29 mouse cellular contexts compared by ENCODE assay signal in genomic region chrX:17365114-17365513, GRCm38 (mm10). TPM values are rescaled to one million over a fixed set of nuclear protein-coding genes. Genes with fewer than 3 reads are reported as not detected.
DNase-seq lines count a peak whose midpoint lies in the region; ATAC-seq and TF ChIP-seq lines count a peak whose summit lies in the region.
"Had no signal": no experiment of that assay in that cellular context is flagged by ENCODE, and none has a peak within 500 bp of the region (broad histone marks: within the 10 kb centered on the region; RNA-seq: fewer than 3 reads in every experiment).

No protein-coding gene starts in this region.

- dilution Hi-C loops in CH12.LX (cut with MboI; ENCODE audit: extremely low pct_ligation_motif_present, extremely low pct_unique_long_range_greater_than_20kb, low sequenced_read_pairs) = no loop called here

- H3K4me1 ChIP-seq in spleen, adult 2 months (ENCODE audit: control insufficient read depth, insufficient read depth, insufficient read length) = peaks cover 4% of the 10 kb centered on the region
- peaks cover 0 to 3% of the 10 kb centered on the region in 2 experiments; a peak in 1 of 4 replicates for H3K4me1 ChIP-seq in CH12.LX (ENCODE audit: control insufficient read depth in 1 of 2, insufficient read depth in 2 of 2)
- no peaks in the 10 kb centered on the region for H3K4me1 ChIP-seq in intestine, embryonic 16.5 days (ENCODE audit: control insufficient read depth, insufficient read depth, low read length)
- no peaks in the 10 kb centered on the region for H3K4me1 ChIP-seq in hindbrain, embryonic 10.5 days (replicated peaks)
- H3K4me1 ChIP-seq: embryonic facial prominence, embryonic 15.5 days; heart, embryonic 13.5 days; hindbrain, embryonic 13.5 days; intestine, embryonic 15.5 days; midbrain, embryonic 10.5 days; neural tube, embryonic 15.5 days; stomach, embryonic 15.5 days had no signal

- H3K9ac ChIP-seq in CH12.LX (ENCODE audit: insufficient read depth, low read depth) = no peak overlapping the region
- H3K9ac ChIP-seq in intestine, embryonic 16.5 days (ENCODE audit: low read depth, low read length) = no peak overlapping the region
- H3K9ac ChIP-seq: embryonic facial prominence, embryonic 15.5 days; forebrain, postnatal 0 days; heart, embryonic 13.5 days; hindbrain, embryonic 13.5 days; intestine, embryonic 15.5 days; liver, embryonic 14.5 days; lung, embryonic 14.5 days; neural tube, embryonic 15.5 days; stomach, embryonic 15.5 days had no signal

- TF ChIP-seq POLR2A in spleen, adult 2 months (IDR thresholded peaks at IDR 0.05; ENCODE audit: low read depth, low read length) = no peak
- no peak for TF ChIP-seq POLR2A in CH12.LX (IDR thresholded peaks at IDR 0.05; ENCODE audit: low read depth, low read length)

- no peaks in the 10 kb centered on the region for H3K27me3 ChIP-seq in spleen, adult 2 months (ENCODE audit: control insufficient read depth, insufficient read depth, low read length)
- no peaks in the 10 kb centered on the region for H3K27me3 ChIP-seq in CH12.LX (replicated peaks)
- no peaks in the 10 kb centered on the region for H3K27me3 ChIP-seq in splenic B cell, adult 2 months (ENCODE audit: control insufficient read depth, insufficient read depth, low read length, poor library complexity, severe bottlenecking)
- H3K27me3 ChIP-seq in intestine, embryonic 16.5 days (replicated peaks; ENCODE audit: control insufficient read depth, insufficient read depth, low read length) = no peaks in the 10 kb centered on the region
- H3K27me3 ChIP-seq in hindbrain, embryonic 10.5 days (ENCODE audit: insufficient read depth, poor library complexity, severe bottlenecking) = no peaks in the 10 kb centered on the region
- H3K27me3 ChIP-seq: embryonic facial prominence, embryonic 15.5 days; heart, embryonic 13.5 days; hindbrain, embryonic 13.5 days; intestine, embryonic 15.5 days; neural tube, embryonic 15.5 days; stomach, embryonic 15.5 days had no signal

- WGBS in spleen, adult 2 months = 28% methylated on average over 2 of the region's 2 CpGs
- WGBS in intestine, embryonic 16.5 days = 59% methylated on average over 2 of the region's 2 CpGs
- 80% methylated on average over 2 of the region's 2 CpGs for WGBS in hindbrain, embryonic 10.5 days

- no peaks in the 10 kb centered on the region for H3K9me3 ChIP-seq in CH12.LX (replicated peaks; ENCODE audit: low read length)
- H3K9me3 ChIP-seq in intestine, embryonic 16.5 days (ENCODE audit: control insufficient read depth, low read length) = no peaks in the 10 kb centered on the region
- H3K9me3 ChIP-seq in hindbrain, embryonic 10.5 days = no peaks in the 10 kb centered on the region
- H3K9me3 ChIP-seq: embryonic facial prominence, embryonic 15.5 days; heart, embryonic 13.5 days; hindbrain, embryonic 13.5 days; intestine, embryonic 15.5 days; midbrain, embryonic 10.5 days; neural tube, embryonic 15.5 days; stomach, embryonic 15.5 days had no signal

- ATAC-seq in inflammation-experienced regulatory T-cells, adult 6 months = peak; percentile 97
- ATAC-seq in intestine, embryonic 16.5 days = no peak
- ATAC-seq: forebrain, postnatal 0 days; intestine, embryonic 15.5 days; midbrain, embryonic 16.5 days had no signal

- peak; percentile 5 to 9 for DNase-seq in spleen, adult 2 months (ENCODE audit: low read depth in 1 of 2, low spot score in 2 of 2)
- no peak for DNase-seq in spleen, adult 12 weeks (ENCODE audit: low spot score)
- peak; percentile 6 for DNase-seq in CH12.LX (ENCODE audit: extremely low read depth)
- peak; percentile 20 for DNase-seq in splenic B cell, adult 2 months (ENCODE audit: low read depth, low spot score)
- DNase-seq in gastrocnemius, postnatal 10 days = no peak
- DNase-seq in hindbrain, embryonic 10.5 days (ENCODE audit: low spot score) = no peak
- DNase-seq: adrenal gland, postnatal 36 days; cerebellum, adult 9-10 months; forebrain, postnatal 0 days; gastrocnemius, postnatal 25 days; heart, adult 18-20 months; heart, postnatal 14 days; kidney, postnatal 25 days; lung, embryonic 14.5 days; lung, postnatal 36 days; thymus, postnatal 4 days had no signal

- TF ChIP-seq EP300 in CH12.LX (IDR thresholded peaks at IDR 0.05; ENCODE audit: low read length) = no peak

- in situ Hi-C loops in CH12.LX (cut with MboI; ENCODE audit: low pct_ligation_motif_present, low pct_unique_long_range_greater_than_20kb, low sequenced_read_pairs) = no loop called here

- H3K4me3 ChIP-seq in spleen, adult 2 months (ENCODE audit: extremely low read depth, insufficient read depth, insufficient read length) = no peak overlapping the region
- H3K4me3 ChIP-seq in CH12.LX (replicated peaks in 1 of 3; ENCODE audit: low read depth in 2 of 3, low read length in 2 of 3, poor library complexity in 1 of 3) = no peak overlapping the region
- no peak overlapping the region for H3K4me3 ChIP-seq in intestine, embryonic 16.5 days (ENCODE audit: low read length)
- no peak overlapping the region for H3K4me3 ChIP-seq in hindbrain, embryonic 10.5 days
- H3K4me3 ChIP-seq: embryonic facial prominence, embryonic 15.5 days; heart, embryonic 13.5 days; hindbrain, embryonic 13.5 days; intestine, embryonic 15.5 days; midbrain, embryonic 10.5 days; myocyte; neural tube, embryonic 15.5 days; stomach, embryonic 15.5 days had no signal

- no peak for TF ChIP-seq CTCF in spleen, adult 2 months (IDR thresholded peaks at IDR 0.05; ENCODE audit: extremely low read depth, insufficient read depth, insufficient read length, insufficient replicate concordance)
- no peak for TF ChIP-seq CTCF in CH12.LX (conservative IDR thresholded peaks at IDR 0.05 in 1 of 2, IDR thresholded peaks at IDR 0.05 in 1 of 2; ENCODE audit: low read depth in 2 of 2, low read length in 2 of 2)

- H3K36me3 ChIP-seq in spleen, adult 2 months (ENCODE audit: control insufficient read depth, insufficient read depth, low read length) = no peaks in the 10 kb centered on the region
- no peaks in the 10 kb centered on the region for H3K36me3 ChIP-seq in CH12.LX (replicated peaks in 1 of 2; ENCODE audit: control insufficient read depth in 1 of 2, insufficient read depth in 1 of 2, low read length in 1 of 2)
- no peaks in the 10 kb centered on the region for H3K36me3 ChIP-seq in splenic B cell, adult 2 months (ENCODE audit: control insufficient read depth, insufficient read depth, low read length, poor library complexity, severe bottlenecking)
- H3K36me3 ChIP-seq in intestine, embryonic 16.5 days (ENCODE audit: control insufficient read depth, insufficient read depth, low read length) = no peaks in the 10 kb centered on the region
- H3K36me3 ChIP-seq in hindbrain, embryonic 10.5 days = no peaks in the 10 kb centered on the region
- H3K36me3 ChIP-seq: embryonic facial prominence, embryonic 15.5 days; heart, embryonic 13.5 days; hindbrain, embryonic 13.5 days; intestine, embryonic 15.5 days; midbrain, embryonic 10.5 days; neural tube, embryonic 15.5 days; stomach, embryonic 15.5 days had no signal

- no peak overlapping the region for H3K27ac ChIP-seq in spleen, adult 2 months (ENCODE audit: insufficient read depth, low read length)
- H3K27ac ChIP-seq in CH12.LX (ENCODE audit: insufficient read depth, low read depth) = no peak overlapping the region
- H3K27ac ChIP-seq in intestine, embryonic 16.5 days (ENCODE audit: low read length) = no peak overlapping the region
- no peak overlapping the region for H3K27ac ChIP-seq in hindbrain, embryonic 10.5 days
- H3K27ac ChIP-seq: embryonic facial prominence, embryonic 15.5 days; heart, embryonic 13.5 days; hindbrain, embryonic 13.5 days; intestine, embryonic 15.5 days; liver, embryonic 14.5 days; midbrain, embryonic 10.5 days; neural tube, embryonic 15.5 days; stomach, embryonic 15.5 days had no signal

- TF ChIP-seq RAD21 in CH12.LX (IDR thresholded peaks at IDR 0.05; ENCODE audit: low read depth, low read length) = no peak

- H3K4me2 ChIP-seq in CH12.LX (ENCODE audit: insufficient read depth, low read depth, poor library complexity, severe bottlenecking) = no peak overlapping the region
- no peak overlapping the region for H3K4me2 ChIP-seq in intestine, embryonic 16.5 days (ENCODE audit: low read depth, low read length)
- H3K4me2 ChIP-seq: embryonic facial prominence, embryonic 15.5 days; heart, embryonic 13.5 days; hindbrain, embryonic 13.5 days; intestine, embryonic 15.5 days; lung, embryonic 14.5 days; neural tube, embryonic 15.5 days; stomach, embryonic 15.5 days had no signal

- H3K79me2 ChIP-seq in CH12.LX (replicated peaks; ENCODE audit: control insufficient read depth, extremely low read depth, insufficient read depth, poor library complexity, severe bottlenecking) = no peaks in the 10 kb centered on the region

TF ChIP-seq in CH12.LX, 34 proteins besides CTCF, POLR2A, EP300 and RAD21:
- TF ChIP-seq GABPA (IDR thresholded peaks at IDR 0.05; ENCODE audit: insufficient replicate concordance, low read depth, low read length) (no peak), CHD1 (IDR thresholded peaks at IDR 0.05; ENCODE audit: low read depth, low read length) (no peak), TCF12 (IDR thresholded peaks at IDR 0.05; ENCODE audit: low read depth, low read length) (no peak), MAZ (IDR thresholded peaks at IDR 0.05; ENCODE audit: low read depth, low read length) (no peak), USF2 (conservative IDR thresholded peaks at IDR 0.05; ENCODE audit: low read depth, low read length) (no peak), CHD2 (IDR thresholded peaks at IDR 0.05; ENCODE audit: low read length) (no peak)

RNA-seq across cellular contexts. Expression of gene Efhc2, which starts 45.9 kb away (rescaled TPM):
- polyA plus RNA-seq in spleen, adult 2 months (2012; rRNA removed) = not detected in 2 replicates
- total RNA-seq in CH12.LX (2012; rRNA removed) (not detected in 2 replicates), CH12.LX (2014; rRNA removed) (not detected in 2 replicates)
- not detected in 2 replicates for polyA plus RNA-seq in CH12.LX (2012; ENCODE audit: insufficient read length, low read depth)
- polyA plus RNA-seq in inflammation-experienced regulatory T-cells, adult 6 months (2017; shearing (Covaris generic)) = 1 to 10 TPM in 1 of 3 experiments, under 1 TPM in 1, not detected in 1; 0.14 to 1.2 TPM
- total RNA-seq in gastrocnemius, postnatal 10 days (2021) = under 1 TPM; 0.49 to 0.50 TPM
- polyA plus RNA-seq in intestine, embryonic 16.5 days (2015; fragmentation: Nextera tagmentation; extraction: Ambion mirVana) = 0.09 TPM in 1 of 2 replicates, not detected in the other
- 0.56 and 0.60 TPM in 2 replicates for polyA plus RNA-seq in hindbrain, embryonic 10.5 days (2016; fragmentation: Nextera tagmentation; extraction: Ambion mirVana)
- polyA plus RNA-seq: liver, embryonic 14.5 days; small intestine, adult 2 months had no signal

Comparison
In these comparisons a context has a peak if more than half of its experiments do, and no peak if none do; other contexts are left out.
1. DNase-seq: peak in spleen, adult 2 months (2 of 2), CH12.LX (single experiment) and splenic B cell, adult 2 months (single experiment); none in spleen, adult 12 weeks (single experiment), gastrocnemius, postnatal 10 days (single experiment) and hindbrain, embryonic 10.5 days (single experiment).